Mouse (Mus musculus) left cerebral cortex, postnatal 14 days (tissue): ENCODE measurements at regions not wholly inside any gene's neighbourhood (a gene's known extent, or its start where the extent isn't known, plus 50 kb on each side); places are given as distances from the start of the nearest gene placed in this dataset.

ENCODE experiments used
- DNase-seq, 2 experiments: peaks; one replicate each; pipeline ENCODE4 v3.0.0; 2021 to 2022; ENCODE audit warnings: low spot score in 2 of 2, mixed read lengths in 1 of 2
- intact Hi-C: fragments of 180-260 bp; cut with DNase I; formaldehyde crosslinking; loops from one replicate; pipeline ENCODE4 v1.15.1; 2025

- intact Hi-C loops = no loop called here
- peak; percentile 6 to 39 for DNase-seq
Observed at GRCm38 (mm10) chr11:39794183-39794652, 900.8 kb downstream of the Mat2b start.

GRCm38 (mm10) chr11:39792112-39792511 is 902.9 kb downstream of the Mat2b start:
- no peak for DNase-seq
- intact Hi-C loops = no loop called here
